Mouse (Mus musculus) liver, embryonic 12.5 days (tissue): ENCODE data around the gene Tmub1. TPM values are rescaled to one million over a fixed set of nuclear protein-coding genes. Genes with fewer than 3 reads are reported as not detected.
A peak's percentile ranks its signal among the peaks of the same experiment; 100 is the strongest.

Experiments used
- ATAC-seq: fragments of 200-750 bp; cut with Nextera tagmentation; 2 replicates; pipeline ENCODE4 v1.8.0; 2017; ENCODE audit warnings: moderate number of reproducible peaks, mild to moderate bottlenecking, moderate library complexity
- H3K27ac ChIP-seq: fragments of 300-500 bp; sonication (generic); 2 replicates; pipeline ENCODE4 v1.5.1; 2016; ENCODE audit warnings: mild to moderate bottlenecking
- H3K27me3 ChIP-seq: fragments of 300-500 bp; sonication (generic); replicated peaks from 2 replicates; pipeline ENCODE4 v1.6.1; 2016; ENCODE audit warnings: mild to moderate bottlenecking, moderate library complexity
- H3K36me3 ChIP-seq: fragments of 300-500 bp; sonication (generic); 2 replicates; pipeline ENCODE4 v1.6.1; 2016; ENCODE audit warnings: mild to moderate bottlenecking, moderate library complexity
- H3K4me1 ChIP-seq: fragments of 300-500 bp; sonication (generic); 2 replicates; pipeline ENCODE4 v1.6.1; 2016
- H3K4me2 ChIP-seq: fragments of 300-500 bp; sonication (generic); 2 replicates; pipeline ENCODE4 v1.6.1; 2016; ENCODE audit warnings: mild to moderate bottlenecking, moderate library complexity
- H3K4me3 ChIP-seq: fragments of 300-500 bp; sonication (generic); 2 replicates; pipeline ENCODE4 v1.5.1; 2016; ENCODE audit warnings: mild to moderate bottlenecking, moderate library complexity
- H3K9ac ChIP-seq: fragments of 300-500 bp; sonication (generic); 2 replicates; pipeline ENCODE4 v1.6.1; 2016; ENCODE audit warnings: mild to moderate bottlenecking, moderate library complexity
- H3K9me3 ChIP-seq: fragments of 300-500 bp; sonication (generic); replicated peaks from 2 replicates; pipeline ENCODE4 v1.6.1; 2016; ENCODE audit warnings: mild to moderate bottlenecking, moderate library complexity
- WGBS: fragments of 180-500 bp; shearing (Covaris S2); methylation state at CpG from one replicate; pipeline ENCODE4 v1.1.7; 2016; ENCODE audit not compliant: insufficient replicate concordance; 5-methylcytosine and 5-hydroxymethylcytosine counted together
- polyA plus RNA-seq: library from polyadenylated mRNA; unstranded; fragments of >200 nt; fragmentation: Nextera tagmentation; extraction: Ambion mirVana; gene quantifications from 2 replicates; pipeline ENCODE4 v1.2.1, GENCODE M21; 2016

Tmub1 gene
- polyA plus RNA-seq, 1 experiment from 2014 or later, result 7.2 TPM

DNA sequence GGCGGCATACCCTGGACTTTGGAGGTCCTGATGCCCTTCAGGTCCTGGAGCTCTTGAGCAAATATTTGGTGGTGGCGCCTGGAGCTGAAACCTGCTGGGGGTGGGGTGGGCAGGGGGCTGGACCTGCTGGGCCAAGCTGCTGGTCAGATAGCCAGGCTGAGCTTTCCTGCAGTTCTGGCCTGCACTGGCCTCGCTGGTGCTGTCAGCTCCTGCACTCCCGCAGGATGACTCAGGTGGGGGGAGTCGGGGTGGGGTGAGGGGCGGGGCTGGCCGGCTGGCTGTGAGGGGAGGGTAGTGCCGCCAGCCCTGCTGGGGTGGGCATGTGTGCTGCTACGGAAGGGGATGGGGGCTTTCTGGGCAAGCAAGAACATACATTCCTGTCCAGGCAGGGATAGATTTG lies 19.1 kb downstream of the Tmub1 start:
- Histone ChIP-seq H3K4me2 (peak overlapping the region; percentile 95), H3K27me3 (no peaks in the 10 kb centered on the region; the same call in 1 of the 2 replicates), H3K36me3 (peaks cover 43% of the 10 kb centered on the region), H3K9ac (no peak overlapping the region), H3K4me1 (peaks cover 50% of the 10 kb centered on the region), H3K9me3 (no peaks in the 10 kb centered on the region), H3K27ac (peak overlapping the region; percentile 39; the same call in 1 of the 2 replicates), H3K4me3 (peak overlapping the region; percentile 36)
- 15% methylated on average over 9 of the region's 9 CpGs for WGBS
- ATAC-seq, result no peak

DNA sequence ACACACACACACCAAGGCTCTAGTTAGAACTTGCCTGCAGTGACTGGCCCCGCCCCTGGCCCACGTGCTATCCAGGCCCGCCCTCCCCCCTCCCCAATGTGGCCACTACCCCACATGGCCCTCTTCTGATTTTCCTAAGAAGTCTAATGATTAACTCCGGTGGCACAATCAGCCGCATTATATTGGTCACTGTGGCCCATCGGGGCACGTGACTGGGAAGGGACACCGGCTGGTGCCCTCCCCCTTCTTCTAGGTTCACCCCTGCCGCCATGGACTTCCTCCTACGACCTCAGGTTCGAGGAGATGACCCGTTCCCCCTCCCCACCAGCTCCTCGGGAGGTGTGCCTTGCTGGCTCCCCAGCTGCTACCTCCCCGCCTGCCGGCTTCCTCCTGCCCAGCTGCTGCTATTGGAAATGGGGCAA lies 19.7 kb downstream of the Tmub1 start:
- H3K36me3 ChIP-seq, result peaks cover 37% of the 10 kb centered on the region
- peaks cover 52% of the 10 kb centered on the region for H3K4me1 ChIP-seq
- WGBS, result 6% methylated on average over 15 of the region's 15 CpGs
- peak overlapping the region; percentile 95 for H3K4me2 ChIP-seq
- no peaks in the 10 kb centered on the region for H3K9me3 ChIP-seq
- H3K9ac ChIP-seq, result no peak overlapping the region
- peak overlapping the region; percentile 36 for H3K4me3 ChIP-seq
- no peaks in the 10 kb centered on the region; the same call in 1 of the 2 replicates for H3K27me3 ChIP-seq
- no peak for ATAC-seq
- peak overlapping the region; percentile 39; the same call in 1 of the 2 replicates for H3K27ac ChIP-seq

DNA sequence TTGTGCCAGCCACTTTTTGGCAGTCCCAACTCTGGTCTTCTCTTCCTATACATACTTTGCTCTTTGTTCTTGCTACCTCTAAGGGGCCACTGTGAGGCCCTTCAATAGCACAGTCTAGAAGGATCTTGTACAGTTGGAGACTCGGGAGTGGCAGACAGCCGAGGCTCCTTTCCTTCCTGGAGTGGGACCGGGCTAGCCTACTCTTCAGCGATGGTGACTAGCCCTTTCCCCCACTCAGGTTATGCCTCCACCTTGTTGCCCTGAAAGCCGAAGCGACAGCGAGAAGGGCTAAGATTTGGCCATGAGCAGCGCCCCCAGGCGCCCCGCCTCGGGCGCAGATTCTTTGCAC lies 20.4 kb downstream of the Tmub1 start:
- Histone ChIP-seq H3K9ac (peak overlapping the region; percentile 35; the same call in 1 of the 2 replicates), H3K36me3 (peaks cover 30% of the 10 kb centered on the region), H3K4me1 (peaks cover 59% of the 10 kb centered on the region), H3K27ac (no peak overlapping the region), H3K4me2 (peak overlapping the region; percentile 95), H3K27me3 (no peaks in the 10 kb centered on the region; the same call in 1 of the 2 replicates), H3K9me3 (no peaks in the 10 kb centered on the region), H3K4me3 (peak overlapping the region; percentile 74; the same call in 1 of the 2 replicates)
- 26% methylated on average over 12 of the region's 12 CpGs for WGBS
- ATAC-seq, result no peak

DNA sequence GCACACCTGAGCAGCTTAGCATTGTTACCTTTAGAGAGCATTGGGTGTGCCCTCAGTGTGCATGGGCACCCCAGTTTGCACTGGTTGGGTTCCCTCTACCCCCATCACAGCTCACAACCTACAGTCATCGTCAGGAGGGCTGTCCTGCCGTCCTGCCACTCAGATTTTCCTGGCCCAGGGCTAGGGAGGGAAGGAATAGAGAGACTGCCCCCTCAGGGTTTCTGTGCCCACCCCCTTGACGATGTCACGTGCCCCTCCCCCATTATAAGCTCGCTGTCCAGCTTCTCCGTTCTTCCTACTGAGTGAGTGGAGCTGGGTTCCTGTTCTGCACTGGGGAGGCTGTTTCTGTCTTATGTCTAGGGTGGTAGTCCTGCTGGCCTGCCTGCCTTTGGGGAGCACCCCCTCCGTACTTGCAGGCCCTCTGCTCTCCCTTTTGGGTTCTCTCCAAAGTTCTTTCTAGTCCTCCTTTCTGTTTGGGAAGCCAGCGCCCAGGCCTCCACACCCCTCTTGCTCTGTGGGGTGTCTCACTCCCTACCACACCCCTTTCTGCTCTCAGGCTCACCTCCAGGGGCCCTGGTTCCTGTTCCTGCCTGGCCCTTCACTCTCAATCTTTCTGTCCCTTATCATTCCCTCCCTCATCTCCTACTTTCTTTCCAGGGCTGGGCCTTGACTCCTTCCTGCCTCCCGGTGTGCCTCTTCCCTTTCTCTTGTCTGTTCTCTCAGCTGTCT lies 20.9 kb downstream of the Tmub1 start:
- Histone ChIP-seq H3K36me3 (peaks cover 25% of the 10 kb centered on the region), H3K9me3 (no peaks in the 10 kb centered on the region), H3K27ac (no peak overlapping the region), H3K4me1 (peaks cover 60% of the 10 kb centered on the region), H3K4me2 (peak overlapping the region; percentile 95), H3K4me3 (peak overlapping the region; percentile 74), H3K27me3 (no peaks in the 10 kb centered on the region; the same call in 1 of the 2 replicates), H3K9ac (peak overlapping the region; percentile 89; the same call in 1 of the 2 replicates)
- 8% methylated on average over 9 of the region's 9 CpGs for WGBS
- ATAC-seq, result no peak

DNA sequence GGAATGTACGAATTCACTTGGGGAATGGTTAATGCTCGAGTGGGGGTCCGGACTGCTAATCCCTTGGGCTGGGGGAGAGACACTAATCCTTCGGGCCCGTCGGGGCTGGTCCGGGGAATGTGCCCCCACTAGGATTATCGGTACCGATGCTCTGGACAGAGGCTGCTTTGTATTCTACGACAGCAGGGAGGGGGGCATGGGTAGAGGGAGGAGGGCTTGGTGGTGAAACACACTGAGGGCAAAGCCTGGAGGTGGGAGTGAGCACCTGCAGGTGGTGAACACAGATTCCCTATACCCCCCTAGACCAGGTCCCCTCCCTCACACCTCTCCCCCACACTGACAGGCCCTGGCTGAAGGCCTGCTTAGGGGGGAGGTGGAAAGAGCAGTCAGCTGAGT lies 21.6 kb downstream of the Tmub1 start:
- peaks cover 18% of the 10 kb centered on the region for H3K36me3 ChIP-seq
- peak overlapping the region; percentile 74 for H3K4me3 ChIP-seq
- H3K4me2 ChIP-seq, result peak overlapping the region; percentile 95
- no peak overlapping the region for H3K27ac ChIP-seq
- H3K9me3 ChIP-seq, result no peaks in the 10 kb centered on the region
- peak overlapping the region; percentile 89 for H3K9ac ChIP-seq
- WGBS, result 10% methylated on average over 10 of the region's 10 CpGs
- H3K27me3 ChIP-seq, result no peaks in the 10 kb centered on the region; the same call in 1 of the 2 replicates
- no peak for ATAC-seq
- H3K4me1 ChIP-seq, result peaks cover 60% of the 10 kb centered on the region

DNA sequence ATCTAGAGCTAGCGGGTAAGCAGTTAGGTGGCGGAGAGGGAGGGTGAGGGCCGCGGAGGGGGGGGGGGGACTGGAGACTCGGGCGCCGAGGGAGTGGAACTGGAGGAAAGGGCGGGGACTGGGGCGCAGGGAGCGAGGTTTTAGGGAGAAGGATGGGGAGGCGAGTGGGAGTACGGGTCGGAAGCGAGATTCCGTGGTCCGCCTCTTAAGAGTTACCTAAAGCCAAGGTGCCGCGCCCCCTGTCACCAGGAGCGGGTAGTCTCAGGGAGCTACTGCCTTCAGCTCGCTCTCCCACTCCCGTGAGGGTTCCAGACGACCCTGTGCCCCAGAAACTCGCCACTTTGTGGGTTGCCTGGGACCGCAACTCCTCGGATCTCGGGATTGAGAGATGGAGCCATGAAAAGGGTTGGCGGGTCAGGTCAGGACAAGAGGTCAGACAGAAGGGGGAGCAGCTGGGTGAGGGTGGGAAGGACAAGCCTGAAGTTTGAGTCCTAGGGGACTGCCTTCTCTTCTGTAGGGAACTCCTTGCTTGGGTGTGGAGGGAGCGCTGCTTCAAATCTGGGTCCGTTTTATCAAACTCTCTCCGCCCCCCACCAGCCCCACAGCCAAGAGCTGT lies 22.1 kb downstream of the Tmub1 start:
- H3K27ac ChIP-seq, result peak overlapping the region; percentile 95
- peak overlapping the region; percentile 95 for H3K4me2 ChIP-seq
- under 1% methylated on average over 25 of the region's 30 CpGs for WGBS
- H3K9me3 ChIP-seq, result no peaks in the 10 kb centered on the region
- H3K9ac ChIP-seq, result peak overlapping the region; percentile 89
- H3K4me1 ChIP-seq, result peaks cover 60% of the 10 kb centered on the region
- no peaks in the 10 kb centered on the region; the same call in 1 of the 2 replicates for H3K27me3 ChIP-seq
- peaks cover 13% of the 10 kb centered on the region for H3K36me3 ChIP-seq
- peak overlapping the region; percentile 74 for H3K4me3 ChIP-seq
- ATAC-seq, result no peak

DNA sequence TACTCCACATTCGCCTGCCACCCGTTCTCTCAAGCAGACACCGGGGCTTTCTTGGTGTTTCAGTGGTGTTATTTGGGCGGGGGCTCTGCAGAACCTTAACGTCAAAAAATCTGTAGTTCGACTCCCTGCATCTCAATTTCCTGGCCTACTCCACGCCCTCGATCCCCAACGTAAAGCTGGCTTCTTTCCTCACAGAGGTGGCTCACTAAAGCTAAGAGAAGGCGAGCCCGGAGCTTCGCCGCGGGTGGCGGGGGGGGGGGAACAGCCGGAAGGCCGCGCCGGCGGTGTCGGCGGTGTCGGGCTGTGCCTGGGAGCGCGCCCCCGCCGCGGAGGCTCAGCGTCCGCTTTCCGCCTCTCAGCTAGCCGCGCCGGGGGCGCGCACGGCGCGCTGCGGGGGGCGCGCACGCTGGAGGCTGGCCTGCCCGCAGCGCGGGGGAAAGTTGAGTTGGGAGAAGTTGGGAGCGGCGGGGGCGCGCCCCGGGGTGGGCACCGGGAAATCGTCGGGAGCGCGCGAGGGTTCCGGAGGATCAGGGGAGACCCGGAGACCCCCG lies 22.7 kb downstream of the Tmub1 start:
- Histone ChIP-seq H3K4me2 (peak overlapping the region; percentile 95), H3K4me1 (peaks cover 60% of the 10 kb centered on the region), H3K9ac (peak overlapping the region; percentile 89), H3K9me3 (no peaks in the 10 kb centered on the region), H3K27ac (peak overlapping the region; percentile 95), H3K36me3 (peaks cover 8% of the 10 kb centered on the region), H3K4me3 (peak overlapping the region; percentile 74), H3K27me3 (no peaks in the 10 kb centered on the region; the same call in 1 of the 2 replicates)
- ATAC-seq, result peak; percentile 48
- WGBS, result under 1% methylated on average over 50 of the region's 60 CpGs

DNA sequence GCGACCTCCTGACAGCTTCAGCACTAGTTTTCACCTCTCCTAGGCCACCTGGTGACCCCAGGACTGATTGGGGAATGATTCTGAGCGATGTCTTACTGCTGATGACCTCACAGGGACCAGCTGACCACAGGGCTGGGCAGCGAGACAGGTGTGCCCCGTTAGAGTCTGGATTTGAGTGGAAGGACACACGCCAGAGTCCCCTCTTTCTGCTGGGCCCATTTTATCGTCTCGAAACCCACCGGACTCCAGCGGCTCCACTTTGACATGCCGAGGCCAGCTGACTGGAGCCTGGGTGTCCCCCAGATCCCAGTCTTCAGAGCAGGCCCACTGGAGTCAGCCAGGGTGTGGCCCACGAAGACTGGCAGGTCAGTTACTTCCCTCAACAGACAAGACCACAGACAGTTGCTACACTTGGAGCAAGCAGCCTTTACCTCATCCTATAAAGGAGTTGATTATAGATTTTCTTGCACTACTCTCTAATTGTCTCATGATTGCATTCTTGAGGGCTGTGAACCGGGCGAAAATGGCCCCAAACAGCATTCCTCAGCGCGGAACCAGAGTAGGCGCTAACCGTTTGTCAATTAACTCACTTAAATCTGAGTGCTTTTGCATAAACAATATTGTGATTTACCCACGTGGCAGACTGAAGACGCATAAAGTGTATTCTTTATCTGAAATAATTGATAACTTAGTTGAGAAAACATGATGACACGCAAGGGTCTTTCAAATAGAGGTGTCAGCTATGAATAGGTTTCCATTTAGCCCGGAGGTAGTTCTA lies 23.5 kb downstream of the Tmub1 start:
- peak overlapping the region; percentile 95 for H3K27ac ChIP-seq
- H3K9me3 ChIP-seq, result no peaks in the 10 kb centered on the region
- WGBS, result 14% methylated on average over 21 of the region's 21 CpGs
- H3K36me3 ChIP-seq, result peaks cover 9% of the 10 kb centered on the region
- peak overlapping the region; percentile 89 for H3K9ac ChIP-seq
- H3K4me2 ChIP-seq, result peak overlapping the region; percentile 95
- no peaks in the 10 kb centered on the region; the same call in 1 of the 2 replicates for H3K27me3 ChIP-seq
- ATAC-seq, result no peak
- peaks cover 60% of the 10 kb centered on the region for H3K4me1 ChIP-seq
- H3K4me3 ChIP-seq, result peak overlapping the region; percentile 74

DNA sequence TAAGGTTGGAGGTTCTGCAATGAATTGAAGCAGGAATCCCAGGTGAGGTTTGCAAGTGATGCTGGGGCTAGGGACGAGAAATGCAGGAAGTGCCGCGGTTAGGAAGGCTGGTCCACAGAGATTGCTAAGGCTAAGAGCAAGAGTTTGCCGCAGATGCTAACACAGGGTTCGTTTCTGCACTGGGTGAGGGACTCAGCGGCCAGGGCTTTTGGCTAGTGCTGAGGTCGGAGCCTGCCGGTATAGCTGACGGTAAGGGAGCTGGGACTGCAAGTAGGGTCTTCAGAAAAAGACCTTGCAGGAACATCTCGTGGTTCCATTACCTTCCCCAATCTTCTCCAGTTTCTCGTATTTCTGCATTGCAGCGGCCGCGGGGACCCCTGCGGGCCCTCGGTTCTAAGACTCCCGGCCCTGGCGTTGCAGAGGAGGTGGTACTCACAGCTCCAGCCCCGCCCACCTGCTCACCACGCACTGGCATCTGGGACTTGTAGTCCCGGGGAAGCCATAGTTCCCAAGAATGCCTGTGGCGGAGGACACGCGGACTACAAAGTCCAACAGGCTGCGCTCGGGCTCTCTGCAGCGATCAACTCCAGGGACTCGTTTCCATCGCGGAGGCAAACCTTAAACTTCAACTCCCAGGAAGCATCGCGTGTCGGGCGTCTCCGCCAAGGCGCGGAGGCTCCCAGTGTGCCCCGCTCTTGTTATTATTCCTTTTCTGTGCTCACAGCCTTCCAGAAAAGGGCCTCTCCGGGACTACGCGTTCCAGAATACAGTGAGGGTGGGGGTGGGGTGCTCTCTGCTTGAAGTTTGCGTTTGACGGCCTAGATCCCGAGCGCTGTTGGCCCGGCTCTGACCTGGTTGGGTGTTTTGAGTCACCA lies 24.3 kb downstream of the Tmub1 start, which contains the start of the genes Cdk5 and Slc4a2:
Gene Cdk5, minus strand, starts transcription at position 402 of the 875 bp plus-strand sequence.
Gene Slc4a2, plus strand, starts transcription at position 709 of the 875 bp plus-strand sequence.
- peak within 1 kb of the TSS; percentile 74 for H3K4me3 ChIP-seq
- no peaks in the 10 kb centered on the region for H3K9me3 ChIP-seq
- H3K4me2 ChIP-seq, result peak within 1 kb of the TSS; percentile 95
- WGBS, result under 1% methylated on average over 46 of the region's 46 CpGs
- ATAC-seq, result peak; percentile 93
- peaks cover 13% of the 10 kb centered on the region for H3K36me3 ChIP-seq
- H3K27ac ChIP-seq, result peak within 1 kb of the TSS; percentile 95
- peak within 1 kb of the TSS; percentile 89 for H3K9ac ChIP-seq
- peaks cover 55% of the 10 kb centered on the region for H3K4me1 ChIP-seq
- no peaks in the 10 kb centered on the region; the same call in 1 of the 2 replicates for H3K27me3 ChIP-seq

DNA sequence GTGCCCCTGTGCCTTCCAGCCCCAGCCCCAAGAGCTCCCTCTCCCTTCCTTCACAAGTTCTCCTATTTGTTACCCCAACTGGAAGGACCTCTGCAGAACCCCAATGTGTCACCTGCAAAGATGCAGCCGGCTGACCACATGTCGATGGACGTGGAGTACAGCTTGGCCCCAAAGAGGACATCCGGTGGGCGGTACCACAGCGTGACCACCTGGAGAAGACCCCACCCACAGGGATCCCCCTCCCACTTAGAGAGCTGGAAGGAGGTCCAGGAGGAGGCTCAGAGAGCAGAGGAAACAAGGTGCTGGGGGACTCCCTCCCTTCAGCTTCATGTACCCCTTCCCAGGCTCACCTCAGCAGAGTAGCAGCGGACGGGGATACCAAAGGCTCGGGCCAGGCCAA lies 27.3 kb downstream of the Tmub1 start:
- Histone ChIP-seq H3K4me2 (no peak overlapping the region), H3K4me1 (peaks cover 36% of the 10 kb centered on the region), H3K27me3 (peaks cover 13% of the 10 kb centered on the region), H3K27ac (no peak overlapping the region), H3K9ac (no peak overlapping the region), H3K9me3 (no peaks in the 10 kb centered on the region), H3K4me3 (no peak overlapping the region), H3K36me3 (peaks cover 13% of the 10 kb centered on the region)
- WGBS, result 90% methylated on average over 9 of the region's 9 CpGs
- no peak for ATAC-seq
